Mouse (Mus musculus) megakaryocyte, embryonic 14.5 days (primary cell): ENCODE data around the gene Ppy.

Experiments
- FLI1 ChIP-seq: IDR thresholded peaks from 2 replicates; pipeline ENCODE4 v1.6.1; 2012; ENCODE audit warnings: low read length, inconsistent platforms, mixed read lengths
- GATA1 ChIP-seq: IDR thresholded peaks from 3 replicates; pipeline ENCODE4 v1.6.1; 2012; ENCODE audit warnings: mixed read lengths, low read length, inconsistent platforms, borderline replicate concordance

DNA sequence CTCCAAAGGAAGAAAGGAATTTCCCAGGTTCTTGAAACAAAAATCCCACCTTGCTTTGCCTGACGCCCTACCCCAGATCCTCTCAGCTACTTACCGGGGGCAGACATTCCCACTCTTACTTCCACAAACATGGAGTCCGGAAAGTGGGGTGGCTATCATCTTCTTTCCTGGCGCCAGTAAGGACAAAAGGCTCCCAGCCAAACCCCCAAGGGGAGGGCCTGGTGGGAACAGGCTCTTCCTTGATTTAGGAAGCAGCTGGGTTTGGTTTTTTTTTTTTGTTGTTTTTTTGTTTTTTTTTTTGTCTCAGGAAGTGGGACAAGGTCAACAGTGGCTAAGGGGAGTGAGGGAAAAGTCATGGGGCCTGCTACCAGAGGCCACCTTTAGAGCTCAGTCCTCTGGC lies 49.6 kb downstream of the Ppy start:
- no peak for TF ChIP-seq GATA1
- no peak for TF ChIP-seq FLI1
